Mouse (Mus musculus) 416B (cell line): ENCODE results near the gene Ccdc136.

Source experiments
- DNase-seq: peaks from one replicate; pipeline ENCODE4 v3.0.0; 2011; ENCODE audit warnings: low read depth

Gene Ccdc136

GRCm38 (mm10) chr6:29439251-29439650, 43.1 kb downstream of the Ccdc136 start:
- DNase-seq, result no peak

DNA sequence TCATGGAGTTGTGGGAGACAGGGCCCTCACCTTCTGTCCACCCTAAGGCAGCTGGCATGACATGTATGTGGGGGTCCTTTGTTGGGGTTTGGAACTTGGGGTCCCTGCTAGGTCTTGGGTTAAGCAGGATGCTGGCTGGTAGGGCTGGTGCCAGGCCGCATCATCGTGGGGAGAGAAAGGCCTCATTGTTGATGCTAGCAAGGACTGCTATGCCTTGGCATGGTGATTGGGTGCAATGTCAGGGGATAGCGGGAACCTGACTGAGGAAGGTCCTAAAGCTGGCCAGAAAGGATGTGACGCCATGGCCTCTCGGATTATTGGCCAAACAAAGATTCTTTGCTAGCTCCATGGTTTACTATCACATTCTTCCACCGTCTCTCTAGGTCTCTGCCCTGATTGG, 43.7 kb downstream of the Ccdc136 start:
- no peak for DNase-seq

DNA sequence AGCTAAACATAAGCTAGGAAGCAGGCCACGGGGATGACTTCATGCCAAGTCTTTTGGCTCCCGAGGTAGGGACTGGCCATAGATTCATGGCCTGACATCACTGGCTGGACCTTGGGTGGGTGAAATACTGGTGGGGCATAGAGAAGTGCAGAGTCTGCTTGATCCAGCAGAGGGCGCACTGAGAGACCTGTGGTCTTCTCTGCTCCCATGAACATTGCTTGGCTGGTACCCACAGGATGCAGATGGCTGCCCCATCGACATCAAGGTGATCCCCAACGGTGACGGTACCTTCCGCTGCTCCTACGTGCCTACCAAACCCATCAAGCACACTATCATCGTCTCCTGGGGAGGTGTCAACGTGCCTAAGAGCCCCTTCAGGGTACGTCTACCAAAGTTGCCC, 48.7 kb downstream of the Ccdc136 start:
- peak; percentile 53 for DNase-seq

GRCm38 (mm10) chr6:29445354-29445753, 49.2 kb downstream of the Ccdc136 start:
- no peak for DNase-seq

GRCm38 (mm10) chr6:29449858-29450257, 53.7 kb downstream of the Ccdc136 start:
- DNase-seq, result peak; percentile 52

GRCm38 (mm10) chr6:29450667-29451066, 54.6 kb downstream of the Ccdc136 start:
- DNase-seq, result no peak

GRCm38 (mm10) chr6:29461502-29461901, 65.4 kb downstream of the Ccdc136 start:
- no peak for DNase-seq

GRCm38 (mm10) chr6:29463388-29463787, 67.3 kb downstream of the Ccdc136 start:
- DNase-seq, result no peak

DNA sequence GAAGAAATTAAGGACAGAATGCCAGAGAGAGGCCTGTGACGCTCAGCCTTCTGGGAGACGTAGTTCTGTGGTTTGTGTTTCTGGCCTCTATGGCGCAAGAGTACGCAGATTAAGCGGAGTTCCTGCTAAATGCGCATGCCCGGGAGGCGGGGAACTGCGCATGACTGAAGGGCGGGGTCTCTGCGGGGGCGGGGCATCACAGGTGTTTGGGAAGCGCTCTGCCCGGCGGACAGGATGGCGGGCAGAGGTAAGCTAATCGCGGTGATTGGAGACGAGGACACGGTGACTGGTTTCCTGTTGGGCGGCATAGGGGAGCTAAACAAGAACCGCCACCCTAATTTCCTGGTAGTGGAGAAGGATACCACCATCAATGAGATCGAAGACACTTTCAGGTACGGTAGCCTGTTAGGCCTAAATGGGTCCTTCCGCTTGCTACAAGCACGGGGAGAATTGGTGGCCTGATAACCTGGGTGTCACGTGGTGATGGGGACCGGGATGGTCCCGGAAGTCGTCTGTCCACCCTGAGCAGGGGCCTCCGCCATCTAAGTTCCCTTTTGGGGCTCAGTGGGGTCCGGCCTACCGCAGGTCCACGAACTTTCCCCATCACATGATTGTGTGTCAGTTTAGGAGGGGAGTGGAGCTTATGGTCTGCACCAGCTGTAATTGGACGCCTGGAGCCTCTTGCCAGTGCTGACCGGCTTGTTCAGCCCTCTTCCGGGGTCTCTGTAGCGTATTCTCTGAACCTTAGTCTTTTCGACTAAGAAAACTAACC, 71.7 kb downstream of the Ccdc136 start, which contains the start of gene Atp6v1f:
TSS of gene Atp6v1f (plus strand) at position 136 of the 772 bp plus-strand sequence.
- peak; percentile 97 for DNase-seq

- no peak for DNase-seq
Observed at GRCm38 (mm10) chr6:29468851-29469250, 72.7 kb downstream of the Ccdc136 start.

DNA sequence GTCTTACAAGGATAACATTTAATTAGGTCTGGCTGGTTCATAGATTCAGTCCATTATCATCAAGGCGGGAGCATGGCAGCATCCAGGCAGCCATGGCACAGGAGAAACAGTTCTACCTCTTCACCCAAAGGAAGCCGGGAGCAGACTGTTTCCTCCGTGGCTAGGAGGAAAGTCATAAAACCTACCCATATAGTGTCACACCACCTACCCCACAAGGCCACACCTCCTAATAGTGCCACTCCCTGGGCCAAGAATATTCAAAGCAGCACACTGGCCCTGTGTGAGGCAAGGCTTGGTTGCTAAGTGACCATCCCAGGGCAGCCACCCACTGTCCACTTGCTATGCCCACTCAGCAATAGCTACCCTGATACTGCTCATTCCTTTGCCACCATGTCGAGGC, 75.0 kb downstream of the Ccdc136 start, which contains the start of gene Atp6v1fnb:
TSS of gene Atp6v1fnb (plus strand) at position 301 of the 400 bp plus-strand sequence.
- DNase-seq, result no peak

DNA sequence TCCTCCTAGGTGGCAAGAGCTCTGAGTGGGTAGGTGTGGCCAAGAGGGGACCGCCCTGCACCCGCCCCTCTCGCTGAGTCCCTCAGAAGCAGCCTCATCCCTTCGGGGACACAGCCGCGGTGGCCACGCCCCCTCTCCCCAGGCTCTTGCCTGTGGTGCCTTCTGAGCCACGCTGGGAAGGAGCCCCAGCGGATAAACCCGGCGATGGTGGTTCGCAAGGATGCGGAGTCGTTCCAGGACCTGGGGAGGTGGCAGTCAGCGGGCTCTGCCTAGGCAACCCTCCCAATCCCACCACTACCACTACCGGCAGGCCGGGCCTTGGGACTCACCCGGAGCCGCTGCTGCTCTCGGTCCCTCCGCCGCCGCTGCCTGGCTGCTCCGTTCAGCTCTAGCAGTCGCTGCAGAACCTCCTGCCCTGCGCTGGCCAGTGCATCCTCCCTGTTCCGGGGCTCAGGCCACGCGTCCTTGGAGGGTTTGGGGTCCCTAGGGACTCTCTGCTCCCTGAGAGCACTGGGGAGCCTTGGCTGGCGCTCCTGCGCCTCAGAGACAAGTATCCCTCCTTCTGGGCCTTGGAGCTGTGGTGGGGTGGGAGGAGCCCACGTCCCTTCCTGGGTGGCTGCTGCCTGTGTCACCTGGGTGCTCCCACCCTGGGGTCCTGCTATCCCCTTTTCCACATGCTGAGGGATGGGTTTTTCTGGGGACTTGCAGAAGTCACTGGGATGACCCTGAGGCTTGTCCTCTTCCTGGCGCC, 78.0 kb downstream of the Ccdc136 start:
- no peak for DNase-seq

DNA sequence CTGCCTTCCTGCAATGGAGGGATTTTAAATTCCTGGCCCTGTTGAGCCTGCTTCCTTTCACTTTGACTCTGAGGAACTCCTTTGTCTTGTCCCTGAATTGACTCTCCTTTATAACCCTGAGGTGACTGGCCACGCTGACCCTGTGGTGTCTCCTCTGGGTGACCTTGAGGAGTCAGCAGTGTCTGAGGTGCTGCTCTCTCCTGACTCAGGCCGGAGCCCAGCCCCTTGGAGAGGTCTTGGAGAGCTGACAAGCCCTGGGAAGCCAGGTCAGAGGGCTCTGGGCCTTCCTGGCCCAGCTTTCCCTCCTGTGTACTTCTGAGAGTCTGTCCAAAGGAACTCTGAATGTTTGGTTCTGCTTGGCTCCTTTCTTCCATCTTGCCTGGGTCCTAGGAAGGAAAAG, 78.6 kb downstream of the Ccdc136 start:
- no peak for DNase-seq
